Mouse (Mus musculus): ENCODE data around the gene Fstl5. TPM values are rescaled to one million over a fixed set of nuclear protein-coding genes. Genes with fewer than 3 reads are reported as not detected.
A peak's percentile ranks its signal among the peaks of the same experiment; 100 is the strongest.

Gene Fstl5
- total RNA-seq (2021) = 10 to 100 TPM; 19.9 to 27.8 TPM
- long read RNA-seq, experiment 1, full-length matches to known transcripts = 14 of 17 reads
- long read RNA-seq, experiment 1, partial matches to known transcripts = 2 of 17 reads
- long read RNA-seq, experiment 1, other reads (novel, unspliced or antisense) = 1 of 17 reads
- long read RNA-seq, experiment 2, full-length matches to known transcripts = 18 of 24 reads
- long read RNA-seq, experiment 2, partial matches to known transcripts = 1 of 24 reads
- long read RNA-seq, experiment 2, other reads (novel, unspliced or antisense) = 5 of 24 reads

GRCm38 (mm10) chr3:76074060-76074707, at the start of gene Fstl5:
Gene Fstl5, plus strand, starts transcription at chr3:76074270.
- TF ChIP-seq CTCF (conservative IDR thresholded peaks at IDR 0.05) = no peak
- H3K27ac ChIP-seq = peak within 1 kb of the TSS; percentile 60

DNA sequence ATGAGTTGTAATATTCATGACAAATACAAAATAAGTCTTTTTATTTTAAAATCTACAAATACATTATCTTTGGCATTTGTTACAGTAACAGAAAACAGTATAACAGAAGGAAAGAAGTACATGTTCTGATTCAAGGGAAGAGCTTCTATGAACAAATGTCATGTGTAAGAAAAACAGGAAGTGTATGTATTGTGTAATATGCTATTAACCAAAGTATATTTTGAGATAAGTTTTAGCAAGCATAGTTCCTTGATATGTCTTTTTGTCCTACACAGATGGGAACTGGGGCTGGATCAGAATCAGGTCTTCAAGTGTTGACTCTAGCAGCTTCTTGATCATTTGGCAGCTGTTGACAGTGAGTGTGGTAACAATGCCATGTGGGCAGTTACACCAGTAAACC, 48.5 kb upstream of the Fstl5 start:
- no peak overlapping the region for H3K4me3 ChIP-seq
- TF ChIP-seq CTCF (conservative IDR thresholded peaks at IDR 0.05) = no peak
- no peak overlapping the region for H3K27ac ChIP-seq
- DNase-seq (ENCODE audit: low spot score in 2 of 2) = no peak

More at GRCm38 (mm10) chr3:76074060-76074707, at the start of gene Fstl5:
- peak within 1 kb of the TSS; percentile 60 for H3K4me3 ChIP-seq
- DNase-seq (ENCODE audit: low spot score in 2 of 2) = peak; percentile 79 to 80

GRCm38 (mm10) chr3:76051124-76051523, 22.9 kb upstream of the Fstl5 start:
- no peak overlapping the region for H3K27ac ChIP-seq
- no peak overlapping the region for H3K4me3 ChIP-seq
- no peak for DNase-seq (ENCODE audit: low spot score in 2 of 2)
- no peak for TF ChIP-seq CTCF (conservative IDR thresholded peaks at IDR 0.05)

DNA sequence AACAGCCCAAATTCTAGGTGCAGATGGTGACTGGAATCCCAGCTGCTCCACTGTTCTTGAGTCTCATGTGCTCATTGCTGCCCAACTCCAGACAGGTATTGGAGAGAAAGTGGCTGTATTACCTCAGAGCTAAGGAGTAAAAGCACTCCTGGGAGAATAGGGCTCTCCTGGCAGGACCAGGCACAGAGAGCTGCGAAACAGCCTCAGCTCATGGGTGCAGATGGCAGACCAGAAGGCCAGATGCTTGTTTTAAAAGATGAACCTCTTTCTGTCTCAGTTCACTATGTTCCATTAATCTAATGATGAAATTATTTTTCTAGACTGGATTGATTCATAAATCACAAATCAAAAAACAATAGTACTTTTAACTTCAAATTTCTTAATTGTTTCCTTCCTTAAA, 12.1 kb upstream of the Fstl5 start:
- TF ChIP-seq CTCF (conservative IDR thresholded peaks at IDR 0.05) = no peak
- DNase-seq (ENCODE audit: low spot score in 2 of 2) = peak; percentile 24 to 44

DNA sequence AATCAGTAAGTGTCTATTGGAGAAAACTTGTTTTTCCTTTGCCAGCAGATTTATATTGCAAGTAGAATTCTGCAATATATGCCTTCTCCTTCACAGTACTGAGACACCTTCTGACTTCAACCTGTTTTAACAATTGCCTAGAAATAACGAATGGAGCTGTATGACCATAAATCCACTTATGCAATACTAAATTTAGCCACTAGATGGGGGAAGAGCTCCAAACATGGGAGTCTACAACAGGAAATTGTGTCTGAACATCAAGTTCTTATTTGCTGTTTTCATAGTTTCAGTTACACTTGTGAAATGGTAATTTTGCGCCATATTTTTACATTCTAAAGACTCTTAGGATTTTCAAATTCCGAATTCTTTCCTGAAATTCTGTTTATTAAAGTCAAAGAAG, 6.2 kb upstream of the Fstl5 start:
- no peak overlapping the region for H3K4me3 ChIP-seq
- DNase-seq (ENCODE audit: low spot score in 2 of 2) = peak; percentile 81 to 85
- TF ChIP-seq CTCF (conservative IDR thresholded peaks at IDR 0.05) = peak; percentile 100
- no peak overlapping the region for H3K27ac ChIP-seq

More for the DNA sequence above, 12.1 kb upstream of the Fstl5 start:
- Histone ChIP-seq H3K4me3 (no peak overlapping the region), H3K27ac (peak overlapping the region; percentile 46; the same call in 1 of the 2 replicates)

GRCm38 (mm10) chr3:76072826-76073225, 1.2 kb upstream of the Fstl5 start:
- H3K27ac ChIP-seq = no peak overlapping the region
- no peak for TF ChIP-seq CTCF (conservative IDR thresholded peaks at IDR 0.05)
- no peak overlapping the region for H3K4me3 ChIP-seq
- DNase-seq (ENCODE audit: low spot score in 2 of 2) = no peak

- Histone ChIP-seq H3K4me3 (no peak overlapping the region), H3K27ac (no peak overlapping the region)
- TF ChIP-seq CTCF (conservative IDR thresholded peaks at IDR 0.05) = no peak
- DNase-seq (ENCODE audit: low spot score in 2 of 2) = peak in 1 of 2 experiments; percentile 23
Measured at GRCm38 (mm10) chr3:76140445-76140844, 66.4 kb downstream of the Fstl5 start.

DNA sequence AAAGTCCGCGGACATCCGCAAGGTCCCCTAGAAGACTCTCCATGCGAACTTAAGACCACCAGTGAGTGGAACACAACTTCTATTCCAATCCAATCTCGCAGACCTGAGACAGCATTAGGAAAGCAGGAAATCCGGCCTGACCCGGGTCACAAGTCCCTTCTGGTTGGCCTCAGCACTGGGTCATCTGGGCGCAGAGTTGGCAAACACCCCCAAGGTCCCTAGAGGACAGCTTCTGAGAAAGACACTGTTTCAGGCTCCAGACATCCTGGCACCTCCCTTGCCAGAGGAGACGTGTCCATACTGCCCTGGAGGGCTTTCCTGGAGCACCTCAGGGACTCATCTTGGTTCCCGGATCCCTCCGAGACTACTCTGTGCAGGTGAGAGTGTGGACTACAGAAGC, 73.8 kb downstream of the Fstl5 start:
- no peak for DNase-seq (ENCODE audit: low spot score in 2 of 2)
- Histone ChIP-seq H3K27ac (no peak overlapping the region), H3K4me3 (no peak overlapping the region)
- TF ChIP-seq CTCF (conservative IDR thresholded peaks at IDR 0.05) = no peak

DNA sequence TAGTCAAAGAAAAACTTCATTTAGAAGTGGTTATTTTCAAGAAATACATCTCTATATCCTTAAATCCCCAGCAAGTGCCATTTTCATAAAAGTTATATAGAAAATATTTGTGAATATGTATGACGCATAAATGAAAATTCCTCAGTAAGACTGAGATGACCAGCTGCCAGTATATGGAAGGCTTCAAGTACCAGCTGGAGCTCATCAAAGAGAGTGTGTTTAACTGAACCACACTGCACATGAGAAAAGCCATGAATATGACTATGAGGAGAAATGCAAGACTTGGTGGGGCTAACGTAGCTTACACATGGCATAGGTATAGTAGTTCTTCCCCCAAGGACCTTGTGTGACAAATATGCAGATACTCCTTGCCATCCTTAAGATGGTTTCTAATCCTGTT, 164.8 kb downstream of the Fstl5 start:
- no peak overlapping the region for H3K27ac ChIP-seq
- DNase-seq (ENCODE audit: low spot score in 2 of 2) = no peak
- H3K4me3 ChIP-seq = no peak overlapping the region
- no peak for TF ChIP-seq CTCF (conservative IDR thresholded peaks at IDR 0.05)

- Histone ChIP-seq H3K4me3 (no peak overlapping the region), H3K27ac (no peak overlapping the region)
- no peak for DNase-seq (ENCODE audit: low spot score in 2 of 2)
- no peak for TF ChIP-seq CTCF (conservative IDR thresholded peaks at IDR 0.05)
Measured at GRCm38 (mm10) chr3:76251385-76251784, 177.3 kb downstream of the Fstl5 start.

GRCm38 (mm10) chr3:76292993-76293392, 218.9 kb downstream of the Fstl5 start:
- Histone ChIP-seq H3K27ac (no peak overlapping the region), H3K4me3 (no peak overlapping the region)
- no peak for TF ChIP-seq CTCF (conservative IDR thresholded peaks at IDR 0.05)
- DNase-seq (ENCODE audit: low spot score in 2 of 2) = no peak

DNA sequence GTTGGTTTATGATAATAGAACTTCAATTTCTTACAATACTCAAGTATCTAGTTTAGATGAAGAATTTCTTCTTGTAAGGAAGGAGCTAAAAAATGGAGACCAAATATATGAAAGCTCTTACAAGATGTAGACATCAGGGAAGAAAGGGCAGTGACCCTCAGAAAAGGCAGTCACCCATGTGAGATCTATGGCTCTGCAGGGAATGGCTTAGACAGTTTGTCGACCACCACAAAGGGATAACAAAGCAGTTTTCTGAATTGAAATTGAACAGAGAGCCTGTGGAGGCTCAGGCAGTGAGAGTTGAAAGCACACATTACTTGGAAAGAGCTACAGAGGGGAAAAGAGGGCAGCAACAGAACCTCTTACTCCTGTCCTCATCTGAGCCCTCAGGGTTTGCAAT, 220.3 kb downstream of the Fstl5 start:
- Histone ChIP-seq H3K4me3 (no peak overlapping the region), H3K27ac (no peak overlapping the region)
- TF ChIP-seq CTCF (conservative IDR thresholded peaks at IDR 0.05) = no peak
- DNase-seq (ENCODE audit: low spot score in 2 of 2) = no peak

DNA sequence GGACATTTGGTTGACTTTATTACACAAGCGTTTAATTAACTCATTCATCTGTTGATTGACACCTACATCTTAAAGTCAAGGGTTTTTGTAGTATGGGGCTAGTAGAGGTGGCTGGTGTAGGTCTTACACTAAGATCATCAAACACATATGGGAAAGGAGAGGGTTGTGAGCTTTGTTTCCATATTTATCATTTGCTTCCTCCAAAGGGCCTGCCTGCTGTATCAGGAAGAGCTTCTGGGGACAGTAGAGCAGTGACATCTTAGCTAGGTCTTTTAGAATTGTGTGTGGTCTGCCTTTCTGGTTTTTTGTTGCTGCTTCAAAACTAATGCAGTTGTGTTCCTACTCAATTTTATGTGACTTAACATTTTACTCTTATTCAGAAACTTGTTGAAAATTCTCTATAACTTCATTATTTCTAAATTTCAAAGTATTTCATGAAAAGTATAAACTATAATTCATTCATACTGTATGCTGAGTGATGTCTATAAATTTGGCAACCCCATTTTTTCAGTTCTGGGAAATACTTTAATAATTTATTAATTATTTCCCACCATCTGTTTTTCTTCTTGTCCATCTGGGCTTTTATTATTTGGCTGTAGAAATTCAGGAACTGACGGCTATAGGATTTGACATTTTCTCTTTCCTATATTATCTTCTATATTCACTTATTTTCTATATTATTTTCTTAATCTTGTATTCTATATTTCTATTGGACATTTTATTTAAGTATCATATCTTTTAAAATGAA, 227.1 kb downstream of the Fstl5 start:
- DNase-seq (ENCODE audit: low spot score in 2 of 2) = no peak
- H3K4me3 ChIP-seq = no peak overlapping the region
- no peak overlapping the region for H3K27ac ChIP-seq
- TF ChIP-seq CTCF (conservative IDR thresholded peaks at IDR 0.05) = no peak
